11 mouse cellular contexts compared by ENCODE assay signal in the genomic region with DNA sequence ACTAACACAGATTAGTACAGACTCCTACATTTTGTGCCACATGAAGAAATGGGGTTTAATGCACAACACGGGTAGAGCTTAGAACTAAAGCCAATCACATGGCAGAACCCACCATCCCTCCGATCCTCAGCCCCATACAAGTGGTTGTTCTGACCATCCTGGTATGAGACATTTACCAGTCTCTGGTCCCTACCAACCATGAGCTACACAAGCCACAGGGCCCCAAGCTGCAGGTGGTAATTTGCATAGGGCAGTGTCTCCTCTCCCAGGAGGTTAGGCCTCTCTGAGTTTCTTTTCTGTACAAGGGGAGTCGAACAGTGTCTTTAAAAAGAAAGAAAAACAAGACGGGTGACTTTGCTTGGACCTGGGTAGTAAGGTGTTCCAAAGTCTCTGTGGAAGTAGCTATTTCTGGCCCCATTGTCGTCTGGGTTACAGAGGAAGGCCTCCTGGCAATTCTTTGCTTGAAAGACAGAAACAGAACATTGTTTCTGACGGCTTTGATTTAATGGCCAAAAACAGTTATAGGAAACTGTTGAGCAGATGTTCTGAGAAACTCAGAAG. TPM values are rescaled to one million over a fixed set of nuclear protein-coding genes. Genes with fewer than 3 reads are reported as not detected.
DNase-seq lines count a peak whose midpoint lies in the region; ATAC-seq lines count a peak whose summit lies in the region.
"Had no signal": no experiment of that assay in that cellular context is flagged by ENCODE, and none has a peak within 500 bp of the region (broad histone marks: within the 10 kb centered on the region; RNA-seq: fewer than 3 reads in every experiment).

No protein-coding gene starts in this region.

- peaks cover 19% of the 10 kb centered on the region for H3K27me3 ChIP-seq in hindbrain, embryonic 14.5 days (ENCODE audit: control insufficient read depth, insufficient read depth, low read length)
- H3K27me3 ChIP-seq in hindbrain, embryonic 16.5 days (replicated peaks; ENCODE audit: control insufficient read depth, insufficient read depth, low read length), result no peaks in the 10 kb centered on the region; the same call in none of the 2 replicates
- no peaks in the 10 kb centered on the region for H3K27me3 ChIP-seq in limb, embryonic 15.5 days

- 67% methylated on average over 6 of the region's 6 CpGs for WGBS in hindbrain, embryonic 14.5 days
- 62% methylated on average over 6 of the region's 6 CpGs for WGBS in hindbrain, embryonic 16.5 days
- WGBS in limb, embryonic 15.5 days, result 43% methylated on average over 6 of the region's 6 CpGs

- no peaks in the 10 kb centered on the region for H3K4me1 ChIP-seq in hindbrain, embryonic 14.5 days (replicated peaks; ENCODE audit: control insufficient read depth, insufficient read depth, low read length)
- H3K4me1 ChIP-seq in hindbrain, embryonic 16.5 days (ENCODE audit: control insufficient read depth, insufficient read depth, low read depth, low read length), result no peaks in the 10 kb centered on the region
- peaks cover 5% of the 10 kb centered on the region; the same call in 1 of the 2 replicates for H3K4me1 ChIP-seq in limb, embryonic 15.5 days

- H3K4me3 ChIP-seq in hindbrain, embryonic 14.5 days (replicated peaks; ENCODE audit: low read length), result no peak overlapping the region
- H3K4me3 ChIP-seq in hindbrain, embryonic 16.5 days (ENCODE audit: low read length), result no peak overlapping the region
- H3K4me3 ChIP-seq in limb, embryonic 15.5 days, result no peak overlapping the region
- H3K4me3 ChIP-seq: limb, embryonic 12.5 days; midbrain, embryonic 15.5 days had no signal

- H3K4me2 ChIP-seq in hindbrain, embryonic 14.5 days (replicated peaks), result no peak overlapping the region
- no peak overlapping the region for H3K4me2 ChIP-seq in hindbrain, embryonic 16.5 days (ENCODE audit: low read length)
- no peak overlapping the region for H3K4me2 ChIP-seq in limb, embryonic 15.5 days
- H3K4me2 ChIP-seq: limb, embryonic 12.5 days; midbrain, embryonic 15.5 days had no signal

- ATAC-seq in hindbrain, embryonic 14.5 days (ENCODE audit: low FRiP score), result no peak
- no peak for ATAC-seq in hindbrain, embryonic 16.5 days
- ATAC-seq in limb, embryonic 15.5 days (ENCODE audit: insufficient number of reproducible peaks, low FRiP score, low TSS enrichment, low read depth), result no peak
- ATAC-seq: midbrain, embryonic 15.5 days had no signal

- no peak overlapping the region for H3K9ac ChIP-seq in hindbrain, embryonic 14.5 days
- H3K9ac ChIP-seq in hindbrain, embryonic 16.5 days (ENCODE audit: low read depth, low read length), result no peak overlapping the region
- H3K9ac ChIP-seq in limb, embryonic 15.5 days, result no peak overlapping the region
- H3K9ac ChIP-seq: limb, embryonic 12.5 days; midbrain, embryonic 15.5 days had no signal

- no peaks in the 10 kb centered on the region for H3K36me3 ChIP-seq in hindbrain, embryonic 14.5 days (replicated peaks; ENCODE audit: control insufficient read depth, insufficient read depth)
- H3K36me3 ChIP-seq in hindbrain, embryonic 16.5 days (ENCODE audit: control insufficient read depth, insufficient read depth, low read length), result no peaks in the 10 kb centered on the region
- H3K36me3 ChIP-seq in limb, embryonic 15.5 days, result no peaks in the 10 kb centered on the region
- H3K36me3 ChIP-seq: limb, embryonic 12.5 days; midbrain, embryonic 15.5 days had no signal

- 0 out of 2 replicates have a peak overlapping the region, but pooled peaks have one; percentile 9 for H3K27ac ChIP-seq in hindbrain, embryonic 14.5 days
- no peak overlapping the region; the same call in 1 of the 2 replicates for H3K27ac ChIP-seq in hindbrain, embryonic 16.5 days (ENCODE audit: low read depth, low read length)
- peak overlapping the region; percentile 17; the same call in 1 of the 2 replicates for H3K27ac ChIP-seq in limb, embryonic 15.5 days
- H3K27ac ChIP-seq: midbrain, embryonic 15.5 days had no signal

- no peaks in the 10 kb centered on the region for H3K9me3 ChIP-seq in hindbrain, embryonic 14.5 days (ENCODE audit: control insufficient read depth, low read length)
- no peaks in the 10 kb centered on the region for H3K9me3 ChIP-seq in hindbrain, embryonic 16.5 days (ENCODE audit: control insufficient read depth, low read length)
- no peaks in the 10 kb centered on the region for H3K9me3 ChIP-seq in limb, embryonic 15.5 days
- H3K9me3 ChIP-seq: limb, embryonic 12.5 days; midbrain, embryonic 15.5 days had no signal

- DNase-seq in hindbrain, embryonic 14.5 days (ENCODE audit: low spot score), result no peak
- DNase-seq in spleen, adult 12 weeks (ENCODE audit: low spot score), result peak; percentile 44
- DNase-seq in spleen, postnatal 14 days (ENCODE audit: low spot score in 2 of 2), result no peak
- no peak for DNase-seq in embryo, embryonic 11 days
- DNase-seq in c-Kit-positive CD71-positive TER-119-positive erythroid progenitor cells, embryonic 14.5 days (ENCODE audit: low spot score), result no peak
- DNase-seq: adrenal gland, postnatal 36 days; cerebellum, postnatal 36 days had no signal

RNA-seq across cellular contexts. Expression of gene Ets1, which starts 23.1 kb away (rescaled TPM):
- 19.1 and 20.9 TPM in 2 replicates for polyA plus RNA-seq in hindbrain, embryonic 14.5 days (2014; fragmentation: Nextera tagmentation; extraction: Ambion mirVana)
- polyA plus RNA-seq in hindbrain, embryonic 16.5 days (2015; fragmentation: Nextera tagmentation; extraction: Ambion mirVana), result 15.6 and 22.5 TPM in 2 replicates
- 39.3 and 42.9 TPM in 2 replicates for polyA plus RNA-seq in limb, embryonic 15.5 days (2015; fragmentation: Nextera tagmentation; extraction: Ambion mirVana)
